Mouse (Mus musculus) hindbrain, embryonic 14.5 days (tissue): Measurements from ENCODE around the gene Dnajc19. TPM values are rescaled to one million over a fixed set of nuclear protein-coding genes. Genes with fewer than 3 reads are reported as not detected.

Source experiments
- ATAC-seq: fragments of 200-750 bp; cut with Nextera tagmentation; 2 replicates; pipeline ENCODE4 v1.8.0; 2017; ENCODE audit warnings: moderate number of reproducible peaks, mild to moderate bottlenecking, moderate TSS enrichment, moderate library complexity; ENCODE audit not compliant: low FRiP score
- DNase-seq: peaks from one replicate; pipeline ENCODE4 v3.0.0-alpha.2; 2015; ENCODE audit warnings: low spot score
- H3K27ac ChIP-seq: fragments of 300-500 bp; sonication (generic); 2 replicates; pipeline ENCODE4 v1.5.1; 2014; ENCODE audit warnings: mild to moderate bottlenecking, moderate library complexity
- H3K27me3 ChIP-seq: fragments of 300-500 bp; sonication (generic); 2 replicates; pipeline ENCODE4 v1.6.1; 2014; ENCODE audit warnings: mild to moderate bottlenecking, low read length, mixed read lengths; ENCODE audit not compliant: control insufficient read depth, insufficient read depth
- H3K36me3 ChIP-seq: fragments of 300-500 bp; sonication (generic); replicated peaks from 2 replicates; pipeline ENCODE4 v1.6.1; 2014; ENCODE audit not compliant: control insufficient read depth, insufficient read depth
- H3K4me1 ChIP-seq: fragments of 300-500 bp; sonication (generic); replicated peaks from 2 replicates; pipeline ENCODE4 v1.6.1; 2014; ENCODE audit warnings: antibody characterized with exemption, low read length, mixed read lengths; ENCODE audit not compliant: control insufficient read depth, insufficient read depth
- H3K4me2 ChIP-seq: fragments of 300-500 bp; sonication (generic); replicated peaks from 2 replicates; pipeline ENCODE4 v1.6.1; 2014; ENCODE audit warnings: mild to moderate bottlenecking, moderate library complexity
- H3K4me3 ChIP-seq: fragments of 300-500 bp; sonication (generic); replicated peaks from 2 replicates; pipeline ENCODE4 v1.5.1; 2014; ENCODE audit warnings: mild to moderate bottlenecking, low read length
- H3K9ac ChIP-seq: fragments of 300-500 bp; sonication (generic); 2 replicates; pipeline ENCODE4 v1.6.1; 2014
- H3K9me3 ChIP-seq: fragments of 300-500 bp; sonication (generic); 2 replicates; pipeline ENCODE4 v1.6.1; 2016; ENCODE audit warnings: low read length; ENCODE audit not compliant: control insufficient read depth
- WGBS: fragments of 180-500 bp; shearing (Covaris S2); extraction: QIAGEN DNeasy Blood & Tissue Kit; methylation state at CpG from one replicate; pipeline ENCODE4 v1.1.7; 2014; 5-methylcytosine and 5-hydroxymethylcytosine counted together
- polyA plus RNA-seq: library from polyadenylated mRNA; unstranded; fragments of >200 nt; fragmentation: Nextera tagmentation; extraction: Ambion mirVana; gene quantifications from 2 replicates; pipeline ENCODE4 v1.2.1, GENCODE M21; 2014

Dnajc19 gene
- polyA plus RNA-seq, 1 experiment from 2014 or later, result 156 TPM

DNA sequence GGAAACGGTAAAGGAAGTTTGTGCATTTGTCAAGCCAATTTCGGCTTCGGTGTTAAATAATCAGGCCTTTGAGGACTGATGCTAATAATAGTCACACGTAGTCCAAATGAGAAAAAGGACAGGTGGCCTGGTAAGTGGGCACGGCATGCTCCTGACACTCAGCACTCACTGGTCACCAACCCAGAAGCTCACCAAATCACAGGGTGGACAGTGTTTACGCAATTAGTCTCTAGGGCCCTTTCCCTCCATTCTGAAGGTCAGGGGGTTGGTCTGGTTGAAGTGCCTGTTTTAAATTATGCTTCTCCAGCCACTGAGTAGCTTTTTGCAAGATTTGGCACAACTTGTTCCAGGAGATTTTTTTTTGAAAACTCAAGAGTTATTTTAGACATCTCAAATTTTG, 72.9 kb downstream of the Dnajc19 start:
- WGBS, result 81% methylated on average over 6 of the region's 6 CpGs
- no peak for ATAC-seq
- Histone ChIP-seq H3K27me3 (no peaks in the 10 kb centered on the region), H3K4me3 (no peak overlapping the region), H3K9ac (no peak overlapping the region), H3K27ac (no peak overlapping the region), H3K36me3 (no peaks in the 10 kb centered on the region), H3K9me3 (no peaks in the 10 kb centered on the region), H3K4me2 (no peak overlapping the region), H3K4me1 (no peaks in the 10 kb centered on the region)
- no peak for DNase-seq

- H3K9me3 ChIP-seq, result no peaks in the 10 kb centered on the region
- DNase-seq (no peak), ATAC-seq (no peak)
- H3K27ac ChIP-seq, result no peak overlapping the region
- H3K4me2 ChIP-seq, result no peak overlapping the region
- 52% methylated on average over 4 of the region's 4 CpGs for WGBS
- no peak overlapping the region for H3K9ac ChIP-seq
- no peaks in the 10 kb centered on the region for H3K36me3 ChIP-seq
- no peak overlapping the region for H3K4me3 ChIP-seq
- H3K4me1 ChIP-seq, result no peaks in the 10 kb centered on the region
- no peaks in the 10 kb centered on the region for H3K27me3 ChIP-seq
These were observed 73.5 kb downstream of the Dnajc19 start for GRCm38 (mm10) chr3:34007611-34008010.

- 78% methylated on average over 3 of the region's 3 CpGs for WGBS
These were observed 74.3 kb downstream of the Dnajc19 start for GRCm38 (mm10) chr3:34006824-34007223.

GRCm38 (mm10) chr3:34006301-34006700, 74.8 kb downstream of the Dnajc19 start:
- Histone ChIP-seq H3K4me3 (no peak overlapping the region), H3K9ac (no peak overlapping the region), H3K27me3 (no peaks in the 10 kb centered on the region), H3K4me2 (no peak overlapping the region), H3K4me1 (no peaks in the 10 kb centered on the region), H3K36me3 (no peaks in the 10 kb centered on the region), H3K27ac (no peak overlapping the region), H3K9me3 (no peaks in the 10 kb centered on the region)
- no peak for DNase-seq
- 27% methylated on average over 2 of the region's 2 CpGs for WGBS
- no peak for ATAC-seq

More at GRCm38 (mm10) chr3:34006824-34007223, 74.3 kb downstream of the Dnajc19 start:
- Histone ChIP-seq H3K36me3 (no peaks in the 10 kb centered on the region), H3K4me2 (no peak overlapping the region), H3K9ac (no peak overlapping the region), H3K9me3 (no peaks in the 10 kb centered on the region), H3K27ac (no peak overlapping the region), H3K4me3 (no peak overlapping the region), H3K4me1 (no peaks in the 10 kb centered on the region), H3K27me3 (no peaks in the 10 kb centered on the region)
- ATAC-seq (no peak), DNase-seq (no peak)

Other genes starting within 250 kb of the Dnajc19 start
- gene Ccdc39, start 237.0 kb downstream of the Dnajc19 start, polyA plus RNA-seq, result 16.4 and 17.6 TPM in 2 replicates
- 37.4 and 40.5 TPM in 2 replicates for gene Fxr1, start 61.4 kb downstream of the Dnajc19 start, polyA plus RNA-seq